Mouse (Mus musculus): ENCODE measurements at regions not wholly inside any gene's neighbourhood (a gene's known extent, or its start where the extent isn't known, plus 50 kb on each side); places are given as distances from the start of the nearest gene placed in this dataset.

GRCm38 (mm10) chr19:59646231-59646630 lies 188.1 kb downstream of the Emx2 start:
- DNase-seq (ENCODE audit: low spot score) = no peak

DNA sequence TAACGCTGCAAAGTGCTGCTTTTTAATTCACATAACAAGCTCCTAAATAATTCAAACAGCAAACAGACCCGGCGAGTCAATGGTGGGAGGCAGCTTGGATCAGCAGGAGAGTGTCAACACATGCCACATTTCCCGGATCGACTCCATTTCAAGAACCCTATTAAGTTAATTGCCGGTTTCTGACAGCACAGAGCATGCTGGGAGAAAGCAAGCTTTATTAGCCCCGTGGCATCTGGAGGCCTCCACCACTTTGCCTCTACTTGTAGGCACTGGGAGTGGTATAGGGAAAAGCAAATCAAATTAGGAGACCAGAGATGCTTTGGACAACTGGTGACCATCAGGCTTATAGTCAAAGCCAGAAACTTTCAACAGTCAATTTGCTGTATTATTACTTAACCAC lies 188.5 kb downstream of the Emx2 start:
- DNase-seq (ENCODE audit: low spot score) = no peak

DNA sequence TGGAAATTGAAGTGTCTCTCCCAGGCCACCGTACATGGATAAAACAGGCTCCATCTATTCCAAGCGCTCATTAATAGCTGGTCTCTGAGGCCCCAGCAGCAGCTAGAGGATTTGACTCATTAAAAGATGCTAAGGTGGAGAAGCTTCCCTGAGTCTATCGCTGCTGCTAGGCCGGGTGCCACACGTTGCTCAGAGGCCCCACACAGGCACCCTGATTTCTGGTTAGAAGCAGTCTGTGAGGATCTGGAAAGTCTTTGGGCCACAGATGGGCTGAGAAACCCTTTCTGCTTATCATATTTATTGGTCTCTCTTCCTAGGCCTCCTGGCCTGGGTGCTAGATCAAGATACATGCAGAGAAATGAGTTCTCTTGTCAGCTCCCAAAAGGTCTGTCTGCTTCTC lies 191.2 kb downstream of the Emx2 start:
- DNase-seq (ENCODE audit: low spot score) = no peak

DNA sequence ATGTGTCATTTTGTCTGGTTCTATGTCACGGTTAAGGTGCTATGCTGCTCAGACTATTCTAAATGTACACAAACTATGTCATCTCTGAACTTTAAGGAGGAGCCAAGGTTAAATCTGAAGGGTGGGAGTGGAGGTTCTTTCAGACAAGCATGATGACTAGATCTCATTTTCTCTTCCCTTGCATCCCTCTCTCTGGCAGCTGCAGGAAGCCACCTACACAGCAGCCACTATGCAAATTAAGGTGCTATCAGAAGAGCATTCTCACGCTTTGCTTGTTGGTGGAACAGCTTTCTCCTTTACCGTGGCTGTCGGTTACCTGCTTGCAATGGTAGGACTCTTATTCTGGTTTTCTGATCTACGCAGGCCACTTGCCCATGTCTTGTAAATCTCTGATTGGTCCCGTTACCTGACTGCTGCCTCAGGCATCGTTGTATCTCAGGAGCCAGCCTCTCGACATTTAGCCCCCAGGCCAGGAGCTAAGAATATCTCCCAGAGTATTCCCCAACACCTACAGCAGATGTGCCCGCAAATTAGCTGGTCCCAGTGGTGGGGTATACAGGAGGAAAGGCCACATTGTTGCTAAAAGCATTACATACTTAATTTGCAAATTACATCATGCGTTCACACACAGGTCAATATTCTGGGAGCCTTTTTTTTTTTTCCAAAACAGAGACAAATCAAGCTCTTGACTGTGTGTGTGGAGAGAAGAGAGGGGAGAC lies 192.6 kb downstream of the Emx2 start:
- DNase-seq (ENCODE audit: low spot score) = no peak

- no peak for DNase-seq (ENCODE audit: low spot score)
Measured at GRCm38 (mm10) chr19:59653631-59654367, 195.6 kb downstream of the Emx2 start.

GRCm38 (mm10) chr19:59655321-59655720 lies 197.1 kb downstream of the Emx2 start:
- DNase-seq (ENCODE audit: low spot score) = no peak

- no peak for DNase-seq (ENCODE audit: low spot score)
Measured at GRCm38 (mm10) chr19:59669793-59670192, 211.6 kb downstream of the Emx2 start.

DNA sequence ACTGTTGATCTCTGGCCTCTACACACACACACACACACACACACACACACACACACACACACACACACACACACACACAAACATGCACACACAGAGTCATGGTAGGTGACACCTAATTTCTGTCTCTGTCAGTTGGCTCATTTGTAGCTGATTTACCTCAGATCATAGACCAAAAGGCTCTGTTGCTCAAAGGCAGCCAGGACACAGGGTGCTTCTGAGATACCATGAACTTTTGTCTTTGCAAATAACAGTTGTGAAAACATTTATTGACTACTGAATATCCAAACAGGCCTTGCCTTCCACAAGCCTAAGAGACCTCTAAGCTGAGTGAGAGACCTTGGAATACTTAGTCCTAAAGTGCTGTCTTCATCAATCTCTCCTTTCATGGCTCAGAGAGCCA lies 215.4 kb downstream of the Emx2 start:
- no peak for DNase-seq (ENCODE audit: low spot score)

GRCm38 (mm10) chr19:59679191-59679590 lies 221.0 kb downstream of the Emx2 start:
- DNase-seq (ENCODE audit: low spot score) = no peak

DNA sequence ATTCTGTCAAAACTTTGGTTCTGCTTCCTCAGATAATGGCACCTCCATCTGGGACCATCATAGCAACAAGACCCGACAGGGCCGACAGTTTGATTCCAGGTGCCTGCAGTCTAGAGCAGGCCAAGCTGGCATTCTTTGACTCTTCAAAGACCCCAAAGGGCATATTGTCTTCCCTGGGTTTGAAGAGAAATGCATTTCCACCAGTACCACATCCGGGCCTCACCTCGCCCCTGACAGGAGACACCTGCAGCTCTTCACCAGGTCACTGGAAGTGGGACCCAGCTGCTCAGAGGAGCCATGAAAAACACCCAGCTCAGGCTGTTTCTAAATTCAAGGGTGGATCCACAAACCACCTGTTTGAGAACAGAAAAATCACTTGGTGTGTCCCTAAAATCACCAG lies 222.2 kb downstream of the Emx2 start:
- no peak for DNase-seq (ENCODE audit: low spot score)

GRCm38 (mm10) chr19:59684292-59684691 lies 226.1 kb downstream of the Emx2 start:
- no peak for DNase-seq (ENCODE audit: low spot score)

DNA sequence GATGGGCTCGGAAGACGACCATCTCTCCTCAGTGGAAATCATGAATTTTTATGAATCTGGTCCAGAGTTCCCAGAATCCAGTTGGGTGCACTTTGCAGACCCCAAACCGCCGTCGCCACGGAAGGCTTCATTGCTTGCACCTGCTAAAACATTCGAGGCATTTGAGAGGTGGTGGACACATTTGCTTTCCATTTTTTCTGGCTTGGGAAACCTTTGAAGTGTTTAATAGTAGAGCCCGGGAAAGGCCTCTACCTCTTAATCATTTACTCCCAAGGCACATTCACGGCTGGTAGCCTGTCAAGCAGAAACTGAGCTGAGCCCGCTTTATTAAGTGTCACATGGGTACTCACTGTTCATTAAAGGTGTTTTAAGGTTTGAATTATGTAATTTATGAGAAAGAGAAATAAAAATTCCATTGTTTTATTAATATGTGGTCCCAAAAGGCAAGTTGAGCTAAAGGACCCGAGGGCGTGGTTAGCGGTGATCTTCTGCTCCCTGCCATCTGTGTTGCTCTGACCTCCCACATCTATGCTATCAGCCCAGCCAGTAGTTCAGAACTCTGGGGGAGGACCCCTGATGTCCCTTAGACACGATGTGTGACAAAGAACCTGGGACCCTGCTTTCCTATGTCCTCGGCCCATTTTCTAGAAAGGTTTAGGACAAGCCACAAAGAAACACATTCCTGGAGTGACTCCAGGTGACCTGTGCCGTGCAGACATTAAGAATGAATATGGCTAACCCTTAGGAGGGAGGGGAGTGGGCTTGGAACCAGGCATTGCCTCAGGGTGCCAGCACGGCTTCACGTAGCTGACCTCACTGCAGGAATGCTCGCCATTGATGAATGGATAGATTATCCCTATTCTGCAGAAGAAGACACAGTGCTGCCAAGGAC lies 227.9 kb downstream of the Emx2 start:
- no peak for DNase-seq (ENCODE audit: low spot score)

GRCm38 (mm10) chr19:59687206-59687605 lies 229.0 kb downstream of the Emx2 start:
- no peak for DNase-seq (ENCODE audit: low spot score)

DNA sequence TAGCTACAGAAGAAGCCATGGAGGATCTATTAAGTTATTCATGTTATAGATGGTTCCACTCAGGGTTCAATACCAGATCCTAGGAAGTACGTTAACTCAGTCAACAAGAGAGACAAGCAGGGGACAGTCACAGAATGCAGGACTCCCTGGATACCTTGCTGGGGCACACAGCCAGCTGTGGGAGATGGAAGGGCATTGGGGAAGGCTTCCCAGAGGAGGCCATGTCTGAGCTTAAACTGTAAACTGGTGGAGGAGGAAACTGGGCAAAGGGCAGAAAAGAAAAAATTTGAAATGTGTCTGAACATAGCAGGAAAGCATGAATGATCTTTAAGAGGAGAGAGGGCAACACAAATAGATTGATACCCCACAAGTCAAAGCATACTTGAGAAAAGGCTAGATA lies 229.5 kb downstream of the Emx2 start:
- DNase-seq (ENCODE audit: low spot score) = no peak

DNA sequence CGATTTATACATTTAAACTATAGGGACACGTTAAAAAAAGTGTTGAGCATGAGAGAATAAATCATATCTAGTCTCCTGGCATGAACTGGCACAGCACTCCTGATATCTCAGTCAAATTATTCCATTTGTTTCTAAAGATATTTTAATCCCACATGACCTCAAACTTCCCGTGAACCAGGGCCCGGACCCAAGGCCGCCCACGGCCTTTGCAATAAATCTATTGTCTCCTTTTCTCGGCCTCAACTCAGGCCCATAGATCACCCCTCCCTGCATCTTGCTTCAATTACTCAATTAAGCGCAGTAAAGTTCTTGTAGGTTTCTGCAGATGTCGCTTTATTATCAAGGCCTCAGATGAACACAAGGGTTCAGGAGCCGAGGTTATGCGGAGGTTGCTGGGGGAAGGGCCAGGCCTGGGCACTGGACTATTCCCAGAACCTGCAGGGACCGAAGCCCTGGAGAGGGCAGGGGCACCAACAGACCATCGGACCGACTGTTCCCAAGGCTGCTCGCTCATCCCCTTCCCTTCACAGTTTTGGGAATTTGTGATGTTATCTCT lies 233.4 kb downstream of the Emx2 start:
- no peak for DNase-seq (ENCODE audit: low spot score)

GRCm38 (mm10) chr19:59697628-59698027 lies 239.5 kb downstream of the Emx2 start:
- DNase-seq (ENCODE audit: low spot score) = no peak

DNA sequence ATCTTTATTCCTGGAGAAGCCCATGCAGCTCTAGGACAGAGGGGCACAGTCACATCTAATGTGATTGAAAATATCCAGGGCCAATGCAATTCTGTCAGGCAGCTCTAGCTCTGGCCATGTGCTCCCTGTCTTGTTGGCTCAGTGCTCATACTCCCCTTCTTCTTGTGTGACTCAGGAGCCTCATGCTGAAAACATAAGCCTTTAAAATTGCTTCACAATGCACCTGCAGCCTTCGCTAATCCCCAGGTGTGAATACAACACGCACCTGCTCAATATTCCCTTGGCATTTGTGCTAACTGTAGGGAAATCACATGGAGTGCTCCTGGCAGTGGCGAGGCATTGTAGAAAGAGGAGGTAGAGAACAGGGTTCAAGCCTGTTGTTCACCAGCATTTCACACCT lies 242.0 kb downstream of the Emx2 start:
- DNase-seq (ENCODE audit: low spot score) = no peak

DNA sequence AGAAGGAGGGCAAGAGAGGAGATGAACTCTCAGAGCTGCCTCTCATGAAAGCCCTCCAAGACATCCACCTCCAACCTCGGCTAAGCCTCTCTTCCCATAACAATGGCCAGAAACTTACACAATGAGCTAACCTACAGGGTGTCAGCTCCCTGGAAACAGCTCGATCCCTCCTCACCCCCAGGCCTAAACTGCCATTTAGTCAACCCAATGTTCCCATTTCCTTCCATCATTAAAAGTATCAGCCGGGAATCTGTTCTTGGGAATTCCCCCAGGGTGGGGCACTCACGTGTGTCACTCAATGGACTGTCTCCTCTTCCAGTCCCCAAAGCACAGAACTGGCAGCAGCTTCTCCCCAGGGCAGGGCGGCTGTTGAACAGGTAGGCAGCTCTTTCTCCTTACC lies 236.3 kb downstream of the Rab11fip2 start:
- DNase-seq (ENCODE audit: low spot score) = no peak

DNA sequence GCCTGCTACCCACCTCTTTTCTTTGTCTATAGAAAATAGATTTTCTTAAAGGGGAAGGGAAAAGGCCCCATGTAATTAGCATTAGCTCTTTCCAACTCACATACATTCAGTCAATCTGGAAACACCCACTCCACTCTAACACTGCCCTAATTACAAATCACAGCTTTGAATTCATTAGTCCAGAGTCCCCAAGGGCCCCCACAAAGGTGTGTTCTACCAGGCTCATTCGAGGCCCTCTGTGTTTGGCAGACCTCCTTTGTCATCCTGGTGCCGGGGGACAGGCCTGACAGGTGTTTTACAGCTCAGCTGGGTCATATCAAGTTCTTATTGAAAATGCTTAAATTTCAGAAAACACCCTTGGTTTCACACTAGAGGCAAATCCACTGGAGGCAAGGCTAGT lies 234.3 kb downstream of the Rab11fip2 start:
- no peak for DNase-seq (ENCODE audit: low spot score)

DNA sequence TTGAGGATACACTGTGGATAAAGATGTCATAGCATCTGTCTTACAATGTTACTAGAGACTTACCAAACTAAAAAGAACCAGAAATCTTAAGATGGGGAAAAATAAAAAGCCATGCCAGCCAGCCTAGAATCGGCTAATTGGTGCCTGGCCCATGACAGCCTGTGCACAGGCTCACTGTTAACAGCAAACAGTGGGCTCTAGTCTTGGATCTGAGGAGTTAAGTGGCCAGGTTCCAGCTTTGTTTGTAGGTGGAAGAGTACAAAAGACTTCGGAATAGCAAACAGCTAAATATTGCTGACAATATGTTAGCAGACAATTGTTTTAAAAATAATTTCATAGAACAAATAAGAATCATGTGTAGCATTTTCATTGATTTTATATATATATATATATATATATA lies 228.4 kb downstream of the Rab11fip2 start:
- DNase-seq (ENCODE audit: low spot score) = no peak

DNA sequence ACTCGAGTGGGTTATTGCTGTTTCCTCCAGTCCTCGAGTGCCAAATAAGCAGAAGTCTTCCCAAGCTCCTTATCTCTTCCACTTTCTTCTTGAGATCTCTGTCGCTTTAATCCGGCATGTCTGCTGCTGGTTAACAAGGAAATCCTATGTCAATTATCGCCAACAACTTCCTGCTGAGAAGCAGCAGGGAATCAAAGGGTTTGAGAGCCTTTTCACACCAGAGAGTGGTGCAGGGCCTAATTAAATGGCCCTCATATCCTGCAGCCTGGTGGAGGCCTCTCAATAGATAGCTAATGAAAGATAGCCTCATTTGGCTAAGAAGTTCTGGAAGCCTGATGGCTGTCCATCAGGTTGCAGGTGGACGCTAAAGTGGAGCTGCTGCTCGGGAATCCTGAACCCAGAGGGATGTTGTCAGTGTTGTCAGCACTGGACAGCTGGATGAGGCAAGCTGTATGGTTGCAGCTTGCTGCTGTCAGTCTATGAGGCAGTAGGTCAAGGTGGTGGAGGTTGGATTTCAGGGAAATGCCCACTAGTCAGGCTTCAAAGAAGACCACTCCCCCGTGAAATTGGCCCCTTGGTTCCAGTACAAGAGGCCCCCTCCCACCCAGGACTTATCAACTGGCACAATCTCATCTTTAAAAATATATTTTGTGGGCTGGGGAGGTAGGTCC lies 225.5 kb downstream of the Rab11fip2 start:
- no peak for DNase-seq (ENCODE audit: low spot score)

DNA sequence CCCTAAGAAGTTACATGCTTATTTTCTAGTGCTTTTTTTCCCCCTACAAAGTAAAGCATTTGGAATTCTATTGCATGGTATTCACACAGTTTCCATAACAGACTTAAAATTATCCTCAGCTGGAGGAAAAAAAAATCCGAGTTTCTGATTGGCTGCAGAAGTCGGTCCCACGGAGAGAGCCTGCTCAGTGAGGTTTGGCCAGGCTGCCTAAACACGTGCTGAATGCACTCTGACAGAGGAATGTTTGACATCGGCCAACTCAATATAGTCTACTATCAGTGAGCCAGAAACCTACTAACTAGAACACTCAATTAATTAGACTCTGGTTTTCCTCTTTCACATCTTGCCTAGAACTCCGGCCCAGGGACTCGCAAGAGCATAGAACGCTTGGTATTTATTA lies 204.9 kb downstream of the Rab11fip2 start:
- no peak for DNase-seq (ENCODE audit: low spot score)

All from ovary, postnatal 36 days (tissue).